Comparison of ENCODE assay signal across 8 mouse cellular contexts in genomic region chr3:89247466-89247865, GRCm38 (mm10). TPM values are rescaled to one million over a fixed set of nuclear protein-coding genes. Genes with fewer than 3 reads are reported as not detected.
A peak's percentile ranks its signal among the peaks of the same experiment; 100 is the strongest.
DNase-seq lines count a peak whose midpoint lies in the region; ATAC-seq and TF ChIP-seq lines count a peak whose summit lies in the region.

No protein-coding gene starts in this region.

- ATAC-seq in hindbrain, embryonic 11.5 days (ENCODE audit: low FRiP score): no peak
- ATAC-seq in liver, postnatal 0 days: no peak

- peaks cover 27% of the 10 kb centered on the region for H3K79me2 ChIP-seq in C2C12 (ENCODE audit: control insufficient read depth, insufficient read depth)

- H3K79me3 ChIP-seq in C2C12 (ENCODE audit: low read depth): peaks cover 8% of the 10 kb centered on the region

- peak; percentile 36 for DNase-seq in cerebellum, adult 9-10 months
- DNase-seq in cerebellum, postnatal 36 days: no peak
- no peak for DNase-seq in hindbrain, embryonic 11.5 days (ENCODE audit: low spot score)
- DNase-seq in liver, postnatal 0 days: no peak
- no peak for DNase-seq in spleen, adult 12 weeks (ENCODE audit: low spot score)
- DNase-seq in thymus, adult 2 months: no peak
- no peak for DNase-seq in embryo, embryonic 11 days

- peak overlapping the region; percentile 72; the same call in 1 of the 2 replicates for H3K9ac ChIP-seq in hindbrain, embryonic 11.5 days (ENCODE audit: low read depth, low read length)
- H3K9ac ChIP-seq in liver, postnatal 0 days (replicated peaks): no peak overlapping the region

- peak overlapping the region; percentile 43 for H3ac ChIP-seq in C2C12 (ENCODE audit: control insufficient read depth, insufficient read length, low read depth)

- no peak for TF ChIP-seq CTCF in C2C12 (IDR thresholded peaks at IDR 0.05; ENCODE audit: control insufficient read depth, insufficient read depth, insufficient read length)
- no peak for TF ChIP-seq CTCF in liver, postnatal 0 days (IDR thresholded peaks at IDR 0.05; ENCODE audit: low read depth)
- no peak for TF ChIP-seq CTCF in thymus, adult 2 months (IDR thresholded peaks at IDR 0.05; ENCODE audit: borderline replicate concordance, control insufficient read depth, extremely low read depth, insufficient read depth, low read length, poor library complexity)

- H3K27me3 ChIP-seq in C2C12 (ENCODE audit: control insufficient read depth, insufficient read depth, insufficient read length): no peaks in the 10 kb centered on the region
- H3K27me3 ChIP-seq in hindbrain, embryonic 11.5 days (ENCODE audit: control insufficient read depth, insufficient read depth, low read length): no peaks in the 10 kb centered on the region
- peaks cover 14% of the 10 kb centered on the region for H3K27me3 ChIP-seq in liver, postnatal 0 days (ENCODE audit: insufficient read depth, low read length)
- no peaks in the 10 kb centered on the region for H3K27me3 ChIP-seq in thymus, adult 2 months (ENCODE audit: control insufficient read depth, insufficient read depth, low read length)

- peaks cover 8% of the 10 kb centered on the region for H3K4me1 ChIP-seq in hindbrain, embryonic 11.5 days (replicated peaks; ENCODE audit: control insufficient read depth, insufficient read depth, low read length)
- H3K4me1 ChIP-seq in liver, postnatal 0 days (ENCODE audit: insufficient read depth): peaks cover 51% of the 10 kb centered on the region
- H3K4me1 ChIP-seq in thymus, adult 2 months (replicated peaks; ENCODE audit: control insufficient read depth, insufficient read depth, low read length): peaks cover 49% of the 10 kb centered on the region

- peak overlapping the region; percentile 90 for H3K4me2 ChIP-seq in hindbrain, embryonic 11.5 days (replicated peaks; ENCODE audit: low read depth, low read length)
- peak overlapping the region; percentile 89 for H3K4me2 ChIP-seq in liver, postnatal 0 days (ENCODE audit: low read depth, low read length)

- WGBS in hindbrain, embryonic 11.5 days: 90% methylated on average over 4 of the region's 4 CpGs
- WGBS in liver, postnatal 0 days (ENCODE audit: insufficient replicate concordance): 63% methylated on average over 4 of the region's 4 CpGs
- 50% methylated on average over 4 of the region's 4 CpGs for WGBS in thymus, adult 2 months

- H3K9me3 ChIP-seq in hindbrain, embryonic 11.5 days (ENCODE audit: control insufficient read depth, low read length): no peaks in the 10 kb centered on the region
- H3K9me3 ChIP-seq in liver, postnatal 0 days (ENCODE audit: low read length): no peaks in the 10 kb centered on the region

- no peak overlapping the region for H3K27ac ChIP-seq in hindbrain, embryonic 11.5 days (ENCODE audit: low read depth, low read length)
- H3K27ac ChIP-seq in liver, postnatal 0 days (ENCODE audit: low read depth): no peak overlapping the region
- H3K27ac ChIP-seq in thymus, adult 2 months (ENCODE audit: control insufficient read depth, insufficient read depth, low read length): no peak overlapping the region

- no peak for TF ChIP-seq EP300 in liver, postnatal 0 days (IDR thresholded peaks at IDR 0.05; ENCODE audit: low read depth)

- no peak for TF ChIP-seq POLR2A in thymus, adult 2 months (IDR thresholded peaks at IDR 0.05; ENCODE audit: control insufficient read depth, extremely low read depth, insufficient read depth, low read length, poor library complexity)

- H3K4me3 ChIP-seq in C2C12 (ENCODE audit: insufficient read depth, poor library complexity, severe bottlenecking): peak overlapping the region; percentile 61
- H3K4me3 ChIP-seq in hindbrain, embryonic 11.5 days (ENCODE audit: low read depth, low read length): peak overlapping the region; percentile 62
- H3K4me3 ChIP-seq in liver, postnatal 0 days (ENCODE audit: low read depth, low read length): no peak overlapping the region
- no peak overlapping the region for H3K4me3 ChIP-seq in thymus, adult 2 months (ENCODE audit: control insufficient read depth, insufficient read depth, low read length)

- peaks cover 4% of the 10 kb centered on the region for H3K36me3 ChIP-seq in C2C12 (ENCODE audit: control insufficient read depth, insufficient read depth)
- H3K36me3 ChIP-seq in hindbrain, embryonic 11.5 days (ENCODE audit: control insufficient read depth, insufficient read depth, low read length): no peaks in the 10 kb centered on the region
- peaks cover 5% of the 10 kb centered on the region; the same call in 1 of the 2 replicates for H3K36me3 ChIP-seq in liver, postnatal 0 days (replicated peaks; ENCODE audit: insufficient read depth, low read length)
- no peaks in the 10 kb centered on the region for H3K36me3 ChIP-seq in thymus, adult 2 months (ENCODE audit: control insufficient read depth, insufficient read depth, low read length)

TF ChIP-seq in C2C12, 6 proteins besides CTCF, POLR2A, EP300 and RAD21:
- TF ChIP-seq CEBPB (IDR thresholded peaks at IDR 0.05; ENCODE audit: low read depth) (no peak), MAX (IDR thresholded peaks at IDR 0.05) (no peak), USF1 (IDR thresholded peaks at IDR 0.05; ENCODE audit: low read depth) (no peak), FOSL1 (IDR thresholded peaks at IDR 0.05; ENCODE audit: insufficient read depth, low read length, poor library complexity, severe bottlenecking) (no peak), MYOG (IDR thresholded peaks at IDR 0.05; ENCODE audit: control insufficient read depth, extremely low read depth, insufficient read length) (no peak)

RNA-seq across cellular contexts. Expression of gene Trim46, which starts 1.4 kb away (rescaled TPM):
- polyA plus RNA-seq in C2C12 (2012; fragmentation: generic; extraction: Trizol): 11.0 TPM
- polyA plus RNA-seq in hindbrain, embryonic 11.5 days (2014; fragmentation: Nextera tagmentation; extraction: Ambion mirVana): 9.5 and 9.7 TPM in 2 replicates
- polyA plus RNA-seq in liver, postnatal 0 days (2015; fragmentation: Nextera tagmentation; extraction: Ambion mirVana): 0.06 and 0.21 TPM in 2 replicates
- polyA plus RNA-seq in thymus, adult 2 months (2012; rRNA removed): 12.1 and 13.0 TPM in 2 replicates

RNA-seq across cellular contexts. Expression of gene Krtcap2, which starts 1.7 kb away (rescaled TPM):
- 299 TPM for polyA plus RNA-seq in C2C12 (2012; fragmentation: generic; extraction: Trizol)
- 276 and 289 TPM in 2 replicates for polyA plus RNA-seq in hindbrain, embryonic 11.5 days (2014; fragmentation: Nextera tagmentation; extraction: Ambion mirVana)
- 141 TPM in 2 replicates for polyA plus RNA-seq in liver, postnatal 0 days (2015; fragmentation: Nextera tagmentation; extraction: Ambion mirVana)
- 171 and 183 TPM in 2 replicates for polyA plus RNA-seq in thymus, adult 2 months (2012; rRNA removed)

RNA-seq across cellular contexts. Expression of gene Dpm3, which starts 11.7 kb away (rescaled TPM):
- polyA plus RNA-seq in C2C12 (2012; fragmentation: generic; extraction: Trizol): 228 TPM
- polyA plus RNA-seq in hindbrain, embryonic 11.5 days (2014; fragmentation: Nextera tagmentation; extraction: Ambion mirVana): 75.7 and 82.9 TPM in 2 replicates
- 63.2 and 73.2 TPM in 2 replicates for polyA plus RNA-seq in liver, postnatal 0 days (2015; fragmentation: Nextera tagmentation; extraction: Ambion mirVana)
- polyA plus RNA-seq in thymus, adult 2 months (2012; rRNA removed): 477 and 588 TPM in 2 replicates

RNA-seq across cellular contexts. Expression of gene Muc1, which starts 18.6 kb away (rescaled TPM):
- polyA plus RNA-seq in C2C12 (2012; fragmentation: generic; extraction: Trizol): 0.20 TPM
- 1.4 and 2.1 TPM in 2 replicates for polyA plus RNA-seq in hindbrain, embryonic 11.5 days (2014; fragmentation: Nextera tagmentation; extraction: Ambion mirVana)
- polyA plus RNA-seq in liver, postnatal 0 days (2015; fragmentation: Nextera tagmentation; extraction: Ambion mirVana): 0.40 and 0.56 TPM in 2 replicates
- 14.1 and 14.4 TPM in 2 replicates for polyA plus RNA-seq in thymus, adult 2 months (2012; rRNA removed)

RNA-seq across cellular contexts. Expression of gene Mtx1, which starts 20.6 kb away (rescaled TPM):
- 248 TPM for polyA plus RNA-seq in C2C12 (2012; fragmentation: generic; extraction: Trizol)
- 180 and 181 TPM in 2 replicates for polyA plus RNA-seq in hindbrain, embryonic 11.5 days (2014; fragmentation: Nextera tagmentation; extraction: Ambion mirVana)
- polyA plus RNA-seq in liver, postnatal 0 days (2015; fragmentation: Nextera tagmentation; extraction: Ambion mirVana): 105 and 111 TPM in 2 replicates
- 209 and 224 TPM in 2 replicates for polyA plus RNA-seq in thymus, adult 2 months (2012; rRNA removed)

Comparison
In these comparisons a context has a peak if more than half of its experiments do, and no peak if none do; other contexts are left out.
1. H3K4me3 ChIP-seq: peak in C2C12 (single experiment) and hindbrain, embryonic 11.5 days (single experiment); none in liver, postnatal 0 days (single experiment) and thymus, adult 2 months (single experiment).